Mouse (Mus musculus) cerebellum, postnatal 36 days (tissue): ENCODE measurements around the gene Esp34.

Source experiments
- DNase-seq, 2 experiments: peaks; one replicate each; pipeline ENCODE4 v3.0.0; 2021 to 2022; ENCODE audit warnings: mixed read lengths in 2 of 2

The Esp34 gene

DNA sequence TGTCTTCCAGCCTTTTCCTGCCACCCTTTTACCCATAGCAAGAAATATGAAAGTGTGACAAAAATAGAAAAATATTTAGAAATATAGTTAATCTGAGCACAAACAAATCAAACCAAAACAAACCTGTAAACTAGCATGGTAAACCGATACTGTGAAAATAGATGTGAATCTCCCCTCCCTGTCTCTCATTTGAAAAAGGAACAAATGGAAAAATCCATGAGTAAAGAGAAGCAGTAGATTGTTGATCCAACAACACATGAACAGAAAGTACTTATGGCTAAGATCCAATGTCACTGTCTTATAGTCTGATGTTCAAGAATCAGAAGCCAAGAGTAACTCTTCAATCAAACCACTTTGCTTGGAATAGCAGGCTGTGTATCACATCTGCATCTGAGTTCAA, at the start of gene Esp34:
Gene Esp34, plus strand, starts transcription at position 301 of the 400 bp plus-strand sequence.
- no peak for DNase-seq

DNA sequence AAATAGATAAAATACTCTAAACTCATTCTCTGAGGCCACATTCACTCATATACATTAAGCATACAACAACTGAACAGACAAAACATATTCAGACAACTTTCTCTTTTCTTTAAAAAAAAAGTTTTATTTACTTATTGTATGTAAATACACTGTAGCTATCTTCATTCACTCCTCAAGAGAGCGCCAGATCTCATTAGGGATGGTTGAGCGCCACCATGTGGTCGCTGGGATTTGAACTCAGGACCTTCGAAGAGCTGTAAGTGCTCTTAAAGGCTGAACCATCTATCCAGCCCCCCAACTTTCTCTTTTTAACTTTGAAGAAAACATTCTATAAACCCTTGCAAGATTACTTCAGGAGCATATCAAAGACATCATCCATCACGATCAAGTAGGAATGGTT, 8.5 kb downstream of the Esp34 start:
- DNase-seq: no peak
